Mouse (Mus musculus) cerebellum, postnatal 4 days (tissue): ENCODE data around the gene Pcmtd2.
"Not testable (repeated sequence)": the region's sequence is repeated elsewhere in the genome, so short reads cannot be mapped to it uniquely, and the experiment has no call there.

ENCODE experiments used
- DNase-seq, 2 experiments: peaks; one replicate each; pipeline ENCODE4 v3.0.0; 2022; ENCODE audit warnings: low spot score in 2 of 2, mixed read lengths in 1 of 2

The Pcmtd2 gene

DNA sequence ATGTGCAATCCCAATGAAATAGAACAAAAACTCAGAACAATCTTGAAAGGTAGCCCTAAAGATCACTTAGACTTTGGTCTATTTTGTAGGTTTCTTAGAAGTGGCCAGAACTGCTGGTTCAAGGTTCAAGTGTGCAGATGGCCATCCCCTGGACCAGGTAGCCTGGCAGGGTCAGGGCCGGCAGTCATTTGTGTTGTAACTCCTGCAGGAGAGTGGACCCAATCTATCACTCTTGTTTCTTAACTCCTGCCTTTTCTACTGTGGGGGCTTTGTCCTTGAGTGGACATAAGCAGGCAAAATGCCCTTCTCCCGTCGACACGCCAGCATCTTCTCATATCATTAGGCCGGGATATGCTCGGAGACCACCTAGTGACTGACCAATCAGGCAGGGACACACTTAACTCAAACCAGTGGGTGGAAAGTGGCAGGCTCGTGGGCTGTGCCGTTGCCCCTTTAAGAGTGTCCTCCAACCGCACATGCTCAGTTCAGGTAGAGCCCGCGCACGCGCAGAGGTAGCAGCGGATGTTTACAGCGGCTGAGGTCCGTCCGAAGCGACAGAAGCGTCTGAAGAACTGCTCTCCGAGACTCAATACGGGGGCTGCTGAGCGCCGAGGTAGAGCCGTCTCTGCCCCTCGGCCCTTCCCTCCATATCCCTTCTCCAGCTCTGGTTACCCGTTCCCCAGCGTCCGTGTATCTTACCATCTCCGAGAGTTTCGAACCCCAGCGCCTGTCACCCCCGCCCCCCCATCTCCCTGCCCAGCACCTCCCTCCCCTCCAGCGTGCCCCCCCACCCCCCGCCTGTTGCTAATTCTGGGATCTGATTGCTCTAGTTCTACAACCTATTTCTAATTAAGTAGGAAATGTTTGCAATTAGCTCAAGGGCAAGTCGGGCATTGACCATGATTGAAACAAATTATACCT, at the start of gene Pcmtd2:
Pcmtd2 (plus strand) TSS at position 483 of the 921 bp plus-strand sequence.
- peak; percentile 70 to 86 for DNase-seq

DNA sequence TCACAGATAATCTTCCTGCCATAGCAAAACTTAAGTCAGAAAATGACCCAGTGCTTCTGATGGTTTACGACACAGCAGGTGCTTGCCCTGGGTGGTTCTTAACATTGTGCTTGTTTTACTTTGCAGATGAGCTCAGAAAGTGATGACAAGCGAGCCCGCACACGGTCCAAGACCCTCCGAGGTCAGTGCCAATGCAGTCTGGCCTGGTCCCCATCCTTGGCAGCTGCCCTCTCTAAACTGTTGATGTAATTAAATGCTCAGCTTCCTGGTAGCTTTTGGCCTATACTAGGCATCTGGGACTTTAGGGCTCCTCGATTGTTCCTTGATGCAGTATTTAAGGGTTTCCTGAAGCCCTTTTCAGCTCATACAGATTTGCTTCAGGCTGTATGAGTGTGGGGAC, 48.3 kb upstream of the Pcmtd2 start:
- peak in 1 of 2 experiments; percentile 46 for DNase-seq

DNA sequence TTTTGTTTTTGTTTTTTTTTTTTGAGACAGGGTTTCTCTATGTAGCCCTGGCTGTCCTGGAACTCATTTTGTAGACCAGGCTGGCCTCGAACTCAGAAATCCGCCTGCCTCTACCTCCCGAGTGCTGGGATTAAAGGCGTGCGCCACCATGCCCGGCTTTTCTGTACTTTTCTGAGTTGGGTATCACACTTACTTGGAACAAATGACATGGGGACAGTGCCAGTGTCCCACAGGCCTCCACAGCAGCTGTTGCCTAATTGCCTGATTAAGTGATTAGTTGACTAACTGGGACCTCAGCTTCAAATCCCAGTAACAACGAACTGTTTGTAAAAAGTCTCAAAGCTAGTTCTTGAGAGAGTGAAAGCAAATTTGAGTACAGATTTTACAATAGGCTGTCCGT, 44.5 kb upstream of the Pcmtd2 start:
- DNase-seq = not testable (repeated sequence)

DNA sequence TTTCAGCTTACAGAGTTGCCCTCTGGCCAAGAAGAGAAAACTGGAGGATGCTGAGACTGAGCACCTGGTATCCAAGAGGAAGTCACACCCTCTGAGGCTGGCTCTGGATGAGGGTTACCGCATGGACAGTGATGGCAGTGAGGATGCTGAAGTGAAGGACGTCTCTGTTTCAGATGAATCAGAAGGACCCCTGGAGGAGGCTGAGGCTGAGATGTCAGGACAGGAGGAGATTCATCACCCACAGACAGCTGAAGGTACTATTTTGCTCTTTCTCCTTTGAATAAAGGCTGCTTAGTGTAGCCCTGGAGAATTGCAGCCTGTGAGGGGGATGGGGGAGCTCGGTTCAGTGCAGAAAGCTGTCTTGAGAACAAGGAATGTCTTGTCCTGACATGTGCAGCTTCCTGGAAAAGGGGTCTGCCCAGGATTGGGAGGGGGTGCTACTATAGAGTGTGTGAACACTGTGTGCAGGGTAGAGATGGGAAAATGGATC, 42.0 kb upstream of the Pcmtd2 start:
- no peak for DNase-seq

DNA sequence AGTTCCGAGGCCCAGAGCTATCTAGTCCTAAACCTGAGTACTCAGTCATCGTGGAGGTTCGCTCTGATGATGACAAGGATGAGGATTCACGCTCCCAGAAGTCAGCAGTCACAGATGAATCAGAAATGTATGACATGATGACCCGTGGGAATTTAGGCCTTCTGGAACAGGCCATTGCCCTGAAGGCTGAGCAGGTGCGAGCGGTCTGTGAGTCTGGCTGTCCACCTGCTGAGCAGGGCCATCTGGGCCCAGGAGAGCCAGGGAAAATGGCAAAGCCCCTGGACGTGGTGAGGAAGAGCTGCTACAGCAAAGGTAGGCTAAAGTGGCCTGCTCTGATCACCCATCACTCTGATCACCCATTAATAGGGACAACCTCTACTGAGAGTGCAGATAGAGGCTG, 40.0 kb upstream of the Pcmtd2 start:
- DNase-seq = no peak

DNA sequence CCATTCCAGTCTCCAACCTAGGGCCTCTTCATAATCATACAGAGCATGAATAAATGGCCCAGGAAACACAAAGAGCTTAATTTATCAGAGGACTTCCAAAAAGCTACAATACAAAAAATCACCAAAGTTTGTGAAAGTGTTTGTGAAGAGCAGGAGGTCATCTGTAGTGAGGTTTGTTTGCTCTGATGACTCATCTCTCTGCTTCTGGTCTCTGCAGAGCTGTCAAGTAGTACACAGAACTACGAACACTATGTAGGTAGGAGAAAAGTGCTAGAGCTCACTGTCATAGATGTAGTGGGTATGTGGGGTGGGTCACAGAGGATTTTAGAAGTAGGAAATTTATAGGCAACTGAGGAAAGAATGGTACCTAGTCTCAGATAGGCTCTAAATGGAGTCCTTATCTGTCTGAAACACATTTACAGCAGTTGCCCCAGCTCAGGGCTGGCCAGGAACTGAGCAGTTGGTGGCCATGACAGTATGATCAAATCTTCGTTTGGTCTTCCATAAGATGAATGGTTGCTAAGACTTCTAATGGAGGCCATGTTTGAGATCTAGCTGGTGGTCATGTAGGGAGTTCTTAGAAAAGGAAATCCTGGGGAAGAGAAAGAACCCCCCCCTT, 8.5 kb upstream of the Pcmtd2 start:
- DNase-seq = no peak

DNA sequence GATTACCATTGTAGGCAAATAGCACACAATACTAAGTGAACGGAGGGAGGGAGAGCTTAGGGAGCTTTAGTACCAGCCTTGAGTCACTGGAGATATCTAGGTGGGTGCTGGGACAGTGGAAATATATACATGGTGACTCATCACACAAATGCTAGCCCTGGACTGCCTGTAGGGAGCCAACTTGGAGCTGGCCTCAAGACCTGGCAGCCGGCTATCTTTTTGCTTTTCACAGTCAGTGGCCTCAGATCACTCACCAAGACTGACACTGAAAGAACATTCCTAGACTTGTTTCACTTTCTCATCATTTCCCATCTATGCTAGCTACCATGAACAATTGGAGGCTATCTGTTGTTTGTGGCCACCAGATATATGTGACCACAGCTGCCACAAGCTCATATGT, 4.9 kb upstream of the Pcmtd2 start:
- no peak for DNase-seq

DNA sequence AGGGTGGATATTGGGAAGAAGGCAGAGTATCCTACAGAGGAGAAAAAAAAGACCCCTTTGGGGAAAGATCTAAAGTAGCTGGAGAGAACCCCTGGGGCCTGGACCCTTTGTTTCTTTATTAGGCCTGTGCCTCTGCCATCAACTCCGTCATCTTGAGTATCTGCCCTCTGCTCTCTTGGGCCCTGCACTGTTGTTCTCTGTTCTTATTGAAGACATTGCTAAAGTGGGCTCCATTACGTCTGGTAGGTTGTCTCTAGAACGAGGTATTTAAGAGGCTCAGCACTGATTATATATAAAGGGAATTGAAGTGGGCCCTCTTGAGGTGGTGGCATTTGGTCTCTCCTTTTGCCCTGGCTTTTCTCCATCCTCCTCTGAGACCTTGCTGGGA, 633 bp downstream of the Pcmtd2 start:
- no peak for DNase-seq

DNA sequence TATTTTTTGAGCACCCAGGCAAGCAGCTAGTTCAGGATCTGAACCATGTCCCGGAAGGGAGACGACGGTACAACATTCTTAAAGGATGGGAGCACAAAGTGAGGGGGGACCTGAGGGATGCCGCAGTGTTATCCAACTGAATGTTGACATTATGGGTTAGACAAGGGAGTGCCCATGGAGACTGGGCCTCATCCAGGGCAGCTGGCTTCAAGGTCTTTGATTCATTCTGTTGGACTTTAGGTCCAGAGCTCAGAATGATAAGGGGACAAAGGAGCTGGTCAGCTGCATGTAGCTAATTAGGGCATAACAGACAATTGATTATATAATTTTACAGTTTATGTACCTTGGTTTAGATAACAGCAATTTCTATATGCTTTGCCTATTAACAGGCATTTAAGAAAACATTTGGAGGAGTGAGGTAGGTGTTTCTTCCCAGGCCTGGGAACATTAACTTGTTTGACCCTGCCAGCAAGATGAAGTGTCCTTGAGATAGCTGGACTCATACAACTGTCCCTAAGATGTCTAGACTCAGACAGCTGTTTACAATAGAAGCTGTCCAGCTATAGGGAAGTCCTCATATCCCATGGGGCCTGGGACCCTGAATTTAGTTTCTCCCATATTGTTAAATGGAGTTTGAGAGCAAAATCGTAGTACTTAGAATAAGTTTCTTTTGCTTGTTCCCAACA, 8.2 kb downstream of the Pcmtd2 start:
- DNase-seq = no peak

DNA sequence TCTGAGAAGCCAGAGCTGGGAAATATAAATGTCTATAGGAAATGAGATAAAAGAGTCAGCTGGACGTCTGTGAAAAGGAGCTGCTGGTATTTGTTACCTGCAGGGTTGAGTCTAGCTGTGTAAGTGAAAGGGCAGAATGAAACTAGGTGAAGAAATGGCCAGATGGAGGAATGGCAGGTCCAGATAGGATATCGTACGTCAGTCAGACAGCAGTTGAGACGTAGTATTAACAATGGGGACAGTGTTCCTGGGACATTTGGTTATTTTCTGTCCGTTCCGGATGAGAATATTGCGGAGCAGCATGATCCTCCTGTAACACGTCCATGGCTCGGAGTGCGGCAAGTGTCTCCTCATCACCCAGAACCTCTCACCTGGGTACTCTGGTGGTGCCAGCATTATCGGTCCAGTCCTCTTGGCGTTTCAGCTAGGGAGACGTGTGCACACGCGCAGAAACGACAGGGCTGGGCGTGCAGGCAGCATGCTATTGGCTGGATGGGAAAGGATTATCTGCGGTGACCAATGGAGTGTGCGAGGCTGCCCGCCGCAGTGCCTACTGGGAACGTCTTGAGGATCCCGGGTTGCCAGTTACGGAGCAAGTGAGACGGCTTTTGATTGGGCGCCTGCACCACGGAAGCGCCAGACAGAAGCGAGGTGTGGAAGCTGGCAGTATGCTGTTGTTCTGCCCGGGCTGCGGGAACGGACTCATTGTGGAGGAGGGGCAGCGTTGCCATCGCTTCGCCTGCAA, 26.3 kb downstream of the Pcmtd2 start, which contains the start of gene Polr3k:
Polr3k (plus strand) TSS at position 547 of the 745 bp plus-strand sequence.
- DNase-seq = peak; percentile 76 to 89

DNA sequence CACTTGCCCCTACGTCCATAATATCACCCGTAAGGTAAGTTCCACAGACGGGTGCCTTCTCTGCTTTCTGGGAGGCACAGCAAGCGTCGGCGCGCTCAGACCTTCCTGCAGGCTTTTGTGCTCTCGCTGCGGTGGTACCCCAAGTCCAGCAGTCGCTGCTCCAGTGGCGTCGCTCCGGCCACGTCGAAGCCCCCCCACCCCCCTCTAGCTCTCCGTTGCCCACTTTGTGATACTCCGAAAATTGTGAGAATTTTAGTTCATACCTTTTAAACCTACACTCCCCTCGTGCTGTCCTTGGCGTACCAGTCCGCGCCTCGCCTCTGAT, 26.8 kb downstream of the Pcmtd2 start:
- DNase-seq = no peak

DNA sequence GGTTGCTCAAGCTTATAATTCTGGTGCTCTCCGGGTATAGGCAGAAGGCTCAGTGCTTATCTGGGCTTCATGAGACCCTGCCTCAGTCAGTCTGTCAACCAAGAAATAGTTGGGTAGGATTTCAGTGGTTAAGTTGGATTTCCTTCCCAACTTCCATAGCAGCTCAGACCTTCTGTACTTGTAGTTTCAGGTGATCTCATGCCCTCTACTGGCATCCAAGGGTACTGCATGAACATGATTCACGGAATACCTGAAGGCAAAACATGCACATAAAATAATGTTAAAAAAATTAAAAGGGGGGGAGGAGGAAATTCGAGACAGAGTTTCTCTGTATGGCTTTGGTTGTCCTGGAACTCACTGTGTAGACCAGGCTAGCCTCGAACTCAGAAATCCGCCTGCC, 29.3 kb downstream of the Pcmtd2 start:
- DNase-seq = peak; percentile 48 to 73

DNA sequence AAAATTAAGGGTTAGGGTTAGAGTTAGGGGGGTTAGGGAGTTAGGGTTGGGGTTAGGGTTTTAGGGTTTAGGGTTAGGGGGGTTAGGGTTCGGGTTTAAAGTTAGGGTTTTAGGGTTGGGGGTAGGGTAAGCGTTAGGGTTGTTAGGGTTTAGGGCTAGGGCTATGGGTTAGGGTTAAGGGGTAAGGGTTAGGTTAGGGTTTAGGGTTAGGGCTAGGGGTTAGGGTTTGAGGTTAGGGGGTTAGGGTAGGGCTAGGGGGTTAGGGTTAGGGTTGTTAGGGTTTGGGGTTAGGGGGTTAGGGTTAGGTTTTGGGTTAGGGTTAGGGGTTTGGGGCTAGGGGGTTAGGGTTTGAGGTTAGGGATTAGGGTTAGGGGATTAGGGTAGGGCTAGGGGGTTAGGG, 33.4 kb downstream of the Pcmtd2 start:
- no peak for DNase-seq

DNA sequence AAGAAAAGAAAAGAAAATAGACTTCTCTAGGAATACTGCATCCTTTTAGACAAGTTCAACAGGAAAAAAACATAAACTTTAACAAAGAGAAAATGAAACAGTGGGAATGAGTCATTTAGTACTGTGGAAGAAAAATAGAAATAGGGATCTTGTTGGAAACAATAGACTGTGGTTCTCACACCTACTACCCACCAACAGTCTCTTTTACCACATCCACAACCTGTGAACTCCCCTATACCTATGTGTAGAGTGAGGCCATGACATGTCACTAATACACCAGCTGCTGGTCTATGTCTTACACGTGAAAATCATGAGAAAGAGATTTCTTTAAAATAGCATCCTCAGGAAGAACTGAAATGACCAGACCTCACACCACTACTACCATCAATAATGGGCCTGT, 41.2 kb downstream of the Pcmtd2 start:
- DNase-seq = no peak

DNA sequence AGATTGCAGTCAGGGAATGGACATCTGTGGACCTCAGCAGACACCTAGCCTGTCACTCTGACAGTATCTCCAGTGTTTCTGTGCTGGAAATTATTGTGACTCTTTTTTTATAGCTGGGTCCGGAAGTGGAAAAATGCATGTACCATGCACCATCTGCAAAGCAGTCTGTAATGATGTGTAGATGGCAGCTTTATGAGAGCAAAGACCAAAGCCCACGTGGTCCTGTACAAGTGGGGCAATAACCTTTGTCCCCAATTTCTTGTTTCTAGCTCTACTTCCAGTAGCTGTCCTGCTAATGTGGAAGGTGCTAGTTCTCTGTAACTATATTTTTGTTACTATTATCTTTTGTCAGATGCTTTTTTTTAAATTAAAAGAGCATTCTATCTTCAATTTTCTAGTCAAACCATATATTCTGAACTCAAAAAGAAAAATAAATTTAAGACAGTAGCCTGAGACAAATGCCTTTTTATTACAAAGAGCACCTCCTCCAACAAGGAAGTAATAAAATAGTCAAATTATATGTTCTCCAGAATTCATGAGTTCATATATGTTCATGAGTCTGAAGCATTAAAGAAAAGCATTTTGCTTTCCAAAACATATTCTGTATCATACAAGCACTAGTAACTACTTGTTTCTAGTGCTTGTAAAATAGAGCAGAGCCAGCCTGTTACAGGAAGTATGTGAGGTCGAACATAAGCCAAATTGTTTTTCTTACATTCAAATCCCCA, 45.5 kb downstream of the Pcmtd2 start:
- no peak for DNase-seq
